Mouse (Mus musculus) neural tube, embryonic 12.5 days (tissue): ENCODE results near the gene Rsrc1. TPM values are rescaled to one million over a fixed set of nuclear protein-coding genes. Genes with fewer than 3 reads are reported as not detected.
"Not testable (repeated sequence)": the region's sequence is repeated elsewhere in the genome, so short reads cannot be mapped to it uniquely, and the experiment has no call there.

Source experiments
- ATAC-seq: fragments of 200-750 bp; cut with Nextera tagmentation; 2 replicates; pipeline ENCODE4 v1.8.0; 2017; ENCODE audit warnings: low read depth, mild to moderate bottlenecking, moderate TSS enrichment, moderate library complexity; ENCODE audit not compliant: low FRiP score
- H3K27ac ChIP-seq: fragments of 300-500 bp; sonication (generic); 2 replicates; pipeline ENCODE4 v1.5.1; 2016
- H3K27me3 ChIP-seq: fragments of 300-500 bp; sonication (generic); replicated peaks from 2 replicates; pipeline ENCODE4 v1.6.1; 2016; ENCODE audit warnings: mild to moderate bottlenecking
- H3K36me3 ChIP-seq: fragments of 300-500 bp; sonication (generic); 2 replicates; pipeline ENCODE4 v1.6.1; 2016; ENCODE audit warnings: mild to moderate bottlenecking
- H3K4me1 ChIP-seq: fragments of 300-500 bp; sonication (generic); 2 replicates; pipeline ENCODE4 v1.6.1; 2016
- H3K4me2 ChIP-seq: fragments of 300-500 bp; sonication (generic); replicated peaks from 2 replicates; pipeline ENCODE4 v1.6.1; 2016; ENCODE audit warnings: mild to moderate bottlenecking
- H3K4me3 ChIP-seq: fragments of 300-500 bp; sonication (generic); 2 replicates; pipeline ENCODE4 v1.5.1; 2016
- H3K9ac ChIP-seq: fragments of 300-500 bp; sonication (generic); 2 replicates; pipeline ENCODE4 v1.6.1; 2016; ENCODE audit warnings: mild to moderate bottlenecking
- H3K9me3 ChIP-seq: fragments of 300-500 bp; sonication (generic); 2 replicates; pipeline ENCODE4 v1.6.1; 2016; ENCODE audit warnings: mild to moderate bottlenecking
- WGBS: fragments of 180-500 bp; shearing (Covaris S2); methylation state at CpG from one replicate; pipeline ENCODE4 v1.1.7; 2016; 5-methylcytosine and 5-hydroxymethylcytosine counted together
- polyA plus RNA-seq: library from polyadenylated mRNA; unstranded; fragments of >200 nt; fragmentation: Nextera tagmentation; extraction: Ambion mirVana; gene quantifications from 2 replicates; pipeline ENCODE4 v1.2.1, GENCODE M21; 2016

The Rsrc1 gene
- polyA plus RNA-seq, 1 experiment from 2014 or later, result 46.7 TPM

- Histone ChIP-seq H3K4me1 (no peaks in the 10 kb centered on the region), H3K9ac (no peak overlapping the region), H3K4me3 (no peak overlapping the region), H3K9me3 (no peaks in the 10 kb centered on the region), H3K4me2 (no peak overlapping the region), H3K36me3 (peaks cover 17% of the 10 kb centered on the region), H3K27ac (no peak overlapping the region), H3K27me3 (no peaks in the 10 kb centered on the region)
- WGBS, result 84% methylated on average over 1 of the region's 1 CpGs
- no peak for ATAC-seq
These were observed 15.6 kb downstream of the Rsrc1 start for GRCm38 (mm10) chr3:66996820-66997219.

GRCm38 (mm10) chr3:67036387-67037062 lies 55.3 kb downstream of the Rsrc1 start:
- Histone ChIP-seq H3K9me3 (no peaks in the 10 kb centered on the region), H3K27ac (no peak overlapping the region), H3K27me3 (no peaks in the 10 kb centered on the region), H3K4me3 (no peak overlapping the region), H3K9ac (no peak overlapping the region), H3K4me2 (no peak overlapping the region), H3K4me1 (no peaks in the 10 kb centered on the region), H3K36me3 (no peaks in the 10 kb centered on the region)
- ATAC-seq, result peak; percentile 44; the same call in 1 of the 2 replicates
- WGBS, result 79% methylated on average over 6 of the region's 6 CpGs

GRCm38 (mm10) chr3:67059755-67060154 lies 78.6 kb downstream of the Rsrc1 start:
- no peaks in the 10 kb centered on the region for H3K9me3 ChIP-seq
- no peak for ATAC-seq
- H3K4me2 ChIP-seq, result no peak overlapping the region
- H3K36me3 ChIP-seq, result no peaks in the 10 kb centered on the region
- H3K27me3 ChIP-seq, result no peaks in the 10 kb centered on the region
- H3K27ac ChIP-seq, result no peak overlapping the region
- H3K9ac ChIP-seq, result no peak overlapping the region
- 93% methylated on average over 2 of the region's 2 CpGs for WGBS
- no peak overlapping the region for H3K4me3 ChIP-seq
- H3K4me1 ChIP-seq, result no peaks in the 10 kb centered on the region

- ATAC-seq, result no peak
- Histone ChIP-seq H3K36me3 (no peaks in the 10 kb centered on the region), H3K27ac (no peak overlapping the region), H3K4me2 (no peak overlapping the region), H3K27me3 (no peaks in the 10 kb centered on the region), H3K4me3 (no peak overlapping the region), H3K9me3 (no peaks in the 10 kb centered on the region), H3K4me1 (no peaks in the 10 kb centered on the region), H3K9ac (no peak overlapping the region)
- 82% methylated on average over 11 of the region's 11 CpGs for WGBS
These were observed 89.6 kb downstream of the Rsrc1 start for GRCm38 (mm10) chr3:67070575-67071488.

- H3K27ac ChIP-seq, H3K9ac ChIP-seq, H3K4me1 ChIP-seq, H3K36me3 ChIP-seq, H3K4me3 ChIP-seq, ATAC-seq, H3K9me3 ChIP-seq, H3K4me2 ChIP-seq, H3K27me3 ChIP-seq: not testable (repeated sequence)
These were observed 92.5 kb downstream of the Rsrc1 start for GRCm38 (mm10) chr3:67073653-67074052.

GRCm38 (mm10) chr3:67075484-67075883 lies 94.3 kb downstream of the Rsrc1 start:
- WGBS, result 89% methylated on average over 2 of the region's 2 CpGs
- Histone ChIP-seq H3K9ac (no peak overlapping the region), H3K4me3 (no peak overlapping the region), H3K9me3 (peaks cover 4% of the 10 kb centered on the region; the same call in 1 of the 2 replicates), H3K4me2 (no peak overlapping the region), H3K27me3 (no peaks in the 10 kb centered on the region), H3K36me3 (no peaks in the 10 kb centered on the region), H3K4me1 (no peaks in the 10 kb centered on the region), H3K27ac (no peak overlapping the region)
- ATAC-seq, result no peak

- H3K27ac ChIP-seq, result no peak overlapping the region
- H3K4me2 ChIP-seq, result no peak overlapping the region
- H3K4me1 ChIP-seq, result no peaks in the 10 kb centered on the region
- H3K36me3 ChIP-seq, result no peaks in the 10 kb centered on the region
- H3K27me3 ChIP-seq, result no peaks in the 10 kb centered on the region
- H3K9ac ChIP-seq, result no peak overlapping the region
- H3K9me3 ChIP-seq, result no peaks in the 10 kb centered on the region
- no peak for ATAC-seq
- H3K4me3 ChIP-seq, result no peak overlapping the region
- 88% methylated on average over 1 of the region's 1 CpGs for WGBS
These were observed 103.6 kb downstream of the Rsrc1 start for GRCm38 (mm10) chr3:67084742-67085141.

GRCm38 (mm10) chr3:67108428-67108827 lies 127.2 kb downstream of the Rsrc1 start:
- Histone ChIP-seq H3K27me3 (no peaks in the 10 kb centered on the region), H3K9ac (no peak overlapping the region), H3K4me2 (no peak overlapping the region), H3K4me3 (no peak overlapping the region), H3K27ac (no peak overlapping the region), H3K36me3 (no peaks in the 10 kb centered on the region), H3K9me3 (no peaks in the 10 kb centered on the region), H3K4me1 (no peaks in the 10 kb centered on the region)
- ATAC-seq, result no peak
- WGBS, result 93% methylated on average over 3 of the region's 3 CpGs

GRCm38 (mm10) chr3:67116317-67116716 lies 135.1 kb downstream of the Rsrc1 start:
- no peaks in the 10 kb centered on the region for H3K4me1 ChIP-seq
- no peak overlapping the region for H3K27ac ChIP-seq
- WGBS, result 88% methylated on average over 4 of the region's 4 CpGs
- H3K27me3 ChIP-seq, result no peaks in the 10 kb centered on the region
- no peaks in the 10 kb centered on the region for H3K9me3 ChIP-seq
- H3K4me2 ChIP-seq, result no peak overlapping the region
- ATAC-seq, result no peak
- no peak overlapping the region for H3K9ac ChIP-seq
- H3K36me3 ChIP-seq, result no peaks in the 10 kb centered on the region
- H3K4me3 ChIP-seq, result no peak overlapping the region

- ATAC-seq, result no peak
- Histone ChIP-seq H3K36me3 (no peaks in the 10 kb centered on the region), H3K4me1 (no peaks in the 10 kb centered on the region), H3K4me2 (no peak overlapping the region), H3K9me3 (peaks cover 6% of the 10 kb centered on the region; the same call in 1 of the 2 replicates), H3K4me3 (no peak overlapping the region), H3K9ac (no peak overlapping the region), H3K27ac (no peak overlapping the region), H3K27me3 (no peaks in the 10 kb centered on the region)
- WGBS, result 73% methylated on average over 3 of the region's 3 CpGs
These were observed 151.3 kb downstream of the Rsrc1 start for GRCm38 (mm10) chr3:67132521-67132920.

- no peak overlapping the region for H3K4me3 ChIP-seq
- no peak overlapping the region for H3K27ac ChIP-seq
- no peak overlapping the region for H3K9ac ChIP-seq
- H3K4me1 ChIP-seq, result no peaks in the 10 kb centered on the region
- ATAC-seq, result no peak
- H3K4me2 ChIP-seq, result no peak overlapping the region
- no peaks in the 10 kb centered on the region for H3K27me3 ChIP-seq
- H3K9me3 ChIP-seq, result no peaks in the 10 kb centered on the region
- H3K36me3 ChIP-seq, result no peaks in the 10 kb centered on the region
- WGBS, result 89% methylated on average over 2 of the region's 2 CpGs
These were observed 154.7 kb downstream of the Rsrc1 start for GRCm38 (mm10) chr3:67135749-67136375.

- Histone ChIP-seq H3K9me3 (no peaks in the 10 kb centered on the region), H3K9ac (no peak overlapping the region), H3K27me3 (no peaks in the 10 kb centered on the region), H3K27ac (no peak overlapping the region), H3K4me2 (no peak overlapping the region), H3K36me3 (no peaks in the 10 kb centered on the region), H3K4me3 (no peak overlapping the region), H3K4me1 (no peaks in the 10 kb centered on the region)
- 89% methylated on average over 2 of the region's 2 CpGs for WGBS
- no peak for ATAC-seq
These were observed 163.8 kb downstream of the Rsrc1 start for GRCm38 (mm10) chr3:67144952-67145351.
